Mouse (Mus musculus) layer of hippocampus, adult 2 months (tissue): Measurements from ENCODE around the gene Olfr476. TPM values are rescaled to one million over a fixed set of nuclear protein-coding genes. Genes with fewer than 3 reads are reported as not detected.
"Not testable (repeated sequence)": the region's sequence is repeated elsewhere in the genome, so short reads cannot be mapped to it uniquely, and the experiment has no call there.

Experiments
- DNase-seq, 2 experiments: peaks; one replicate each; pipeline ENCODE4 v3.0.0; 2022; ENCODE audit warnings: low spot score in 2 of 2
- H3K27ac ChIP-seq: fragments of 200-600 bp; 2 replicates; pipeline ENCODE4 v1.8.1; 2022
- H3K4me3 ChIP-seq: fragments of 200-600 bp; 2 replicates; pipeline ENCODE4 v1.8.1; 2022; ENCODE audit warnings: mild to moderate bottlenecking
- CTCF ChIP-seq: fragments of 200-600 bp; conservative IDR thresholded peaks from 2 replicates; pipeline ENCODE4 v1.8.1; 2022; ENCODE audit warnings: antibody characterized with exemption, mild to moderate bottlenecking, moderate library complexity
- long read RNA-seq, 2 experiments: library from polyadenylated mRNA; stranded (forward); transcript quantifications; one replicate each; pipeline ENCODE4 v2.0.0; 2021; ENCODE audit warnings: borderline mapping rate in 2 of 2
- total RNA-seq, 2 experiments: library from RNA; stranded (reverse); gene quantifications; 2 replicates each; pipeline ENCODE4 v1.2.3; 2021

Olfr476 gene
- not detected for total RNA-seq
- long read RNA-seq, experiment 1, result 0 reads
- long read RNA-seq, experiment 2, result 0 reads

- TF ChIP-seq CTCF, result no peak
- no peak within 1 kb of the TSS for H3K4me3 ChIP-seq
- H3K27ac ChIP-seq, result no peak within 1 kb of the TSS
Observed at GRCm38 (mm10) chr7:107964503-107964902, at the start of gene Olfr476. Olfr476 (plus strand) TSS chr7:107964803.

GRCm38 (mm10) chr7:107930146-107930545, 34.5 kb upstream of the Olfr476 start, which contains the start of gene Olfr473:
Olfr473 (plus strand) TSS chr7:107930446.
- no peak within 1 kb of the TSS for H3K27ac ChIP-seq
- no peak for DNase-seq
- H3K4me3 ChIP-seq, result no peak within 1 kb of the TSS
- no peak for TF ChIP-seq CTCF

More at GRCm38 (mm10) chr7:107964503-107964902, at the start of gene Olfr476:
- no peak for DNase-seq

- not testable (repeated sequence) for H3K27ac ChIP-seq, DNase-seq, H3K4me3 ChIP-seq
Observed at GRCm38 (mm10) chr7:107952539-107952938, 12.1 kb upstream of the Olfr476 start.

GRCm38 (mm10) chr7:107954343-107954742, 10.3 kb upstream of the Olfr476 start, which contains the start of gene Olfr474:
Olfr474 (plus strand) TSS chr7:107954643.
- no peak within 1 kb of the TSS for H3K27ac ChIP-seq
- no peak within 1 kb of the TSS for H3K4me3 ChIP-seq
- no peak for DNase-seq
- no peak for TF ChIP-seq CTCF

GRCm38 (mm10) chr7:107986393-107986792, 21.8 kb downstream of the Olfr476 start, which contains the start of gene Olfr477:
Olfr477 (plus strand) TSS chr7:107986693.
- no peak for TF ChIP-seq CTCF
- H3K4me3 ChIP-seq, result no peak within 1 kb of the TSS
- H3K27ac ChIP-seq, result no peak within 1 kb of the TSS
- no peak for DNase-seq

GRCm38 (mm10) chr7:108014256-108014655, 49.7 kb downstream of the Olfr476 start:
- DNase-seq, H3K27ac ChIP-seq, H3K4me3 ChIP-seq: not testable (repeated sequence)

Other genes starting within 250 kb of the Olfr476 start
- gene Cyb5r2, start 206.8 kb upstream of the Olfr476 start, total RNA-seq, result under 1 TPM in 1 of 2 experiments, not detected in 1; 0.41 TPM
- not detected for gene Ovch2, start 163.6 kb upstream of the Olfr476 start, total RNA-seq
- gene Olfr467, start 152.5 kb upstream of the Olfr476 start, total RNA-seq, result not detected
- not detected for gene Olfr469, start 139.3 kb upstream of the Olfr476 start, total RNA-seq
- not detected for gene Olfr470, start 117.3 kb upstream of the Olfr476 start, total RNA-seq
- not detected for gene Olfr472, start 66.9 kb upstream of the Olfr476 start, total RNA-seq
- not detected for gene Olfr473, start 34.4 kb upstream of the Olfr476 start, total RNA-seq
- not detected for gene Olfr474, start 10.2 kb upstream of the Olfr476 start, total RNA-seq
- not detected for gene Olfr477, start 21.9 kb downstream of the Olfr476 start, total RNA-seq
- not detected for gene Olfr478, start 69.2 kb downstream of the Olfr476 start, total RNA-seq
- gene Olfr479, start 85.9 kb downstream of the Olfr476 start, total RNA-seq, result not detected
- not detected for gene Olfr480, start 102.5 kb downstream of the Olfr476 start, total RNA-seq
- not detected for gene Olfr481, start 115.1 kb downstream of the Olfr476 start, total RNA-seq
- 1 to 10 TPM; 2.2 TPM for gene Olfr482, start 132.8 kb downstream of the Olfr476 start, total RNA-seq
- not detected for gene Olfr483, start 136.0 kb downstream of the Olfr476 start, total RNA-seq
- gene Olfr484, start 162.6 kb downstream of the Olfr476 start, total RNA-seq, result not detected
- gene Olfr485, start 195.1 kb downstream of the Olfr476 start, total RNA-seq, result not detected
- not detected for gene Olfr486, start 207.9 kb downstream of the Olfr476 start, total RNA-seq
- gene Olfr487, start 249.8 kb downstream of the Olfr476 start, total RNA-seq, result not detected